Mouse (Mus musculus) naive thymus-derived CD4-positive, alpha-beta T cell, adult 2 months (primary cell): Measurements from ENCODE around the gene Tmco5b.

ENCODE experiments used
- DNase-seq: peaks from one replicate; pipeline ENCODE4 v3.0.0-alpha.2; 2011; ENCODE audit warnings: low read depth

Tmco5b gene

GRCm38 (mm10) chr2:113285432-113285831 is at the start of gene Tmco5b:
TSS of gene Tmco5b (plus strand) at chr2:113285732.
- no peak for DNase-seq

- DNase-seq, result no peak
Measured at GRCm38 (mm10) chr2:113236993-113237392, 48.5 kb upstream of the Tmco5b start.

- DNase-seq, result no peak
Measured at GRCm38 (mm10) chr2:113238871-113239270, 46.7 kb upstream of the Tmco5b start.

GRCm38 (mm10) chr2:113302349-113303239 is 17.1 kb downstream of the Tmco5b start:
- DNase-seq, result no peak

- no peak for DNase-seq
Measured at GRCm38 (mm10) chr2:113303240-113303538, 17.7 kb downstream of the Tmco5b start.

- peak; percentile 3 for DNase-seq
Measured at GRCm38 (mm10) chr2:113305339-113305738, 19.8 kb downstream of the Tmco5b start.

GRCm38 (mm10) chr2:113311211-113311610 is 25.7 kb downstream of the Tmco5b start:
- DNase-seq, result no peak

GRCm38 (mm10) chr2:113323016-113323415 is 37.5 kb downstream of the Tmco5b start:
- DNase-seq, result no peak

GRCm38 (mm10) chr2:113333799-113334541 is 48.4 kb downstream of the Tmco5b start:
- DNase-seq, result no peak

- no peak for DNase-seq
Measured at GRCm38 (mm10) chr2:113335561-113336294, 50.2 kb downstream of the Tmco5b start.

GRCm38 (mm10) chr2:113344536-113344935 is 59.0 kb downstream of the Tmco5b start:
- DNase-seq, result no peak
